Mouse (Mus musculus): ENCODE data around the gene Mfap5. TPM values are rescaled to one million over a fixed set of nuclear protein-coding genes. Genes with fewer than 3 reads are reported as not detected.
A peak's percentile ranks its signal among the peaks of the same experiment; 100 is the strongest.
"Not testable (repeated sequence)": the region's sequence is repeated elsewhere in the genome, so short reads cannot be mapped to it uniquely, and the experiment has no call there.

Gene Mfap5
- polyA plus RNA-seq, 1 experiment from 2014 or later, result 276 TPM

- Histone ChIP-seq H3K9ac (ENCODE audit: low read length) (no peak overlapping the region), H3K9me3 (ENCODE audit: control insufficient read depth, low read length) (no peaks in the 10 kb centered on the region), H3K4me3 (ENCODE audit: low read depth, low read length) (no peak overlapping the region), H3K27me3 (ENCODE audit: control insufficient read depth, insufficient read depth, low read length) (no peaks in the 10 kb centered on the region), H3K36me3 (ENCODE audit: control insufficient read depth, insufficient read depth, low read length) (no peaks in the 10 kb centered on the region), H3K27ac (replicated peaks) (no peak overlapping the region), H3K4me1 (replicated peaks; ENCODE audit: control insufficient read depth, insufficient read depth) (no peaks in the 10 kb centered on the region), H3K4me2 (replicated peaks; ENCODE audit: low read depth) (no peak overlapping the region)
- 50% methylated on average over 8 of the region's 8 CpGs for WGBS
- TF ChIP-seq EP300 (optimal IDR thresholded peaks at IDR 0.05) (no peak), CTCF (IDR thresholded peaks at IDR 0.05; ENCODE audit: low read depth) (no peak)
- DNase-seq (ENCODE audit: low spot score) (no peak), ATAC-seq (ENCODE audit: low FRiP score, low TSS enrichment) (peak; percentile 84)
Measured at GRCm38 (mm10) chr6:122570695-122571616, 65.3 kb downstream of the Mfap5 start.

DNA sequence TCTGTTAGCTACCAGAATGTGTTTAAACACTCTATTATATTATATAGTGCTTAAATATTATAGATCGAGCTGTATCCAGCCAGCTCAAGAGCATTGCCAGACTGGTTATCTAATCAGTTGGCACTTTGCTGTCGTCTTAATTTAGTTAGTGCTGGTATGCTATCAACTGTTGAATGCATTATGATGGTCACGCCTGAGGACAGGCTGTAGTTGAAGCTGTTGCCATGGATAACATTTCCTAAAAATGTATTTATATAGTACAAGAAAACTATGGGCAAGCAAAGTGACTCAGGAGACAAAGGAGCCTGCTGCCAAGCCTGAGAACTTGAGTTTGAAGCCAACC, 65.9 kb downstream of the Mfap5 start:
- no peaks in the 10 kb centered on the region for H3K36me3 ChIP-seq (ENCODE audit: control insufficient read depth, insufficient read depth, low read length)
- no peak for DNase-seq (ENCODE audit: low spot score)
- ATAC-seq (ENCODE audit: low FRiP score, low TSS enrichment), result no peak
- H3K4me3 ChIP-seq (ENCODE audit: low read depth, low read length), result no peak overlapping the region
- H3K9ac ChIP-seq (ENCODE audit: low read length), result no peak overlapping the region
- H3K27ac ChIP-seq (replicated peaks), result no peak overlapping the region
- WGBS, result 60% methylated on average over 3 of the region's 3 CpGs
- no peak overlapping the region for H3K4me2 ChIP-seq (replicated peaks; ENCODE audit: low read depth)
- H3K27me3 ChIP-seq (ENCODE audit: control insufficient read depth, insufficient read depth, low read length), result no peaks in the 10 kb centered on the region
- no peaks in the 10 kb centered on the region for H3K9me3 ChIP-seq (ENCODE audit: control insufficient read depth, low read length)
- no peak for TF ChIP-seq CTCF (IDR thresholded peaks at IDR 0.05; ENCODE audit: low read depth)
- no peak for TF ChIP-seq EP300 (optimal IDR thresholded peaks at IDR 0.05)
- H3K4me1 ChIP-seq (replicated peaks; ENCODE audit: control insufficient read depth, insufficient read depth), result no peaks in the 10 kb centered on the region

GRCm38 (mm10) chr6:122575037-122575436, 69.4 kb downstream of the Mfap5 start:
- H3K9ac ChIP-seq (ENCODE audit: low read length); H3K36me3 ChIP-seq (ENCODE audit: control insufficient read depth, insufficient read depth, low read length); H3K4me2 ChIP-seq (replicated peaks; ENCODE audit: low read depth); DNase-seq (ENCODE audit: low spot score); H3K27ac ChIP-seq (replicated peaks); ATAC-seq (ENCODE audit: low FRiP score, low TSS enrichment); H3K4me3 ChIP-seq (ENCODE audit: low read depth, low read length); H3K27me3 ChIP-seq (ENCODE audit: control insufficient read depth, insufficient read depth, low read length); H3K9me3 ChIP-seq (ENCODE audit: control insufficient read depth, low read length); H3K4me1 ChIP-seq (replicated peaks; ENCODE audit: control insufficient read depth, insufficient read depth): not testable (repeated sequence)
- WGBS, result 89% methylated on average over 1 of the region's 1 CpGs

DNA sequence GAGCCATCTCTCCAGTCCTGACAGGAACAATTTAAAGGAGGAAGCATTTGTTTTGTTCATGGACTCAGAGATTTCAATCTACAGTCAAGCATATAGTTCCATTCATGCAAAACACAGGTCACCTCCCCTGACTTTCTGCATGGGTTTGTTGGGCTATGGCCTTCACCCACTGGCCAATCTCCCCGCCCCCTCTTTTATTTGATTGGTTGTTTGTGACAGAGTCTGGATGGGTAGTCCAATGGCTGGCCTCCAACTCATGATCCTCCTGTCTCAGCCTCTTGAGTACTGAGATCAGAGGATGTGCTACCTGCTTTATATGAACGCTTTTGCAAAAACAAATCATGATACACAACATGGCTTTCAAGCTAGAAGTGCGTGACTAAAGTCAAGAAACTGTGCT, 71.4 kb downstream of the Mfap5 start:
- ATAC-seq (ENCODE audit: low FRiP score, low TSS enrichment) (no peak), DNase-seq (ENCODE audit: low spot score) (no peak)
- no peaks in the 10 kb centered on the region for H3K27me3 ChIP-seq (ENCODE audit: control insufficient read depth, insufficient read depth, low read length)
- no peak for TF ChIP-seq CTCF (IDR thresholded peaks at IDR 0.05; ENCODE audit: low read depth)
- no peak for TF ChIP-seq EP300 (optimal IDR thresholded peaks at IDR 0.05)
- H3K4me3 ChIP-seq (ENCODE audit: low read depth, low read length), result no peak overlapping the region
- H3K36me3 ChIP-seq (ENCODE audit: control insufficient read depth, insufficient read depth, low read length), result no peaks in the 10 kb centered on the region
- no peak overlapping the region for H3K4me2 ChIP-seq (replicated peaks; ENCODE audit: low read depth)
- 82% methylated on average over 3 of the region's 3 CpGs for WGBS
- no peaks in the 10 kb centered on the region for H3K9me3 ChIP-seq (ENCODE audit: control insufficient read depth, low read length)
- H3K4me1 ChIP-seq (replicated peaks; ENCODE audit: control insufficient read depth, insufficient read depth), result no peaks in the 10 kb centered on the region
- no peak overlapping the region for H3K9ac ChIP-seq (ENCODE audit: low read length)
- no peak overlapping the region for H3K27ac ChIP-seq (replicated peaks)

Other genes starting within 250 kb of the Mfap5 start
- gene Klrg1, start 223.0 kb upstream of the Mfap5 start, polyA plus RNA-seq (2015; fragmentation: Nextera tagmentation; extraction: Ambion mirVana), result 0.08 and 0.15 TPM in 2 replicates
- gene M6pr, start 197.1 kb upstream of the Mfap5 start, polyA plus RNA-seq (2015; fragmentation: Nextera tagmentation; extraction: Ambion mirVana), result 103 and 111 TPM in 2 replicates
- 5.3 and 6.1 TPM in 2 replicates for gene Phc1, start 165.3 kb upstream of the Mfap5 start, polyA plus RNA-seq (2015; fragmentation: Nextera tagmentation; extraction: Ambion mirVana)
- gene Rimklb, start 7.1 kb upstream of the Mfap5 start, polyA plus RNA-seq (2015; fragmentation: Nextera tagmentation; extraction: Ambion mirVana), result 1.7 and 2.4 TPM in 2 replicates
- gene Aicda, start 48.0 kb downstream of the Mfap5 start, polyA plus RNA-seq (2015; fragmentation: Nextera tagmentation; extraction: Ambion mirVana), result 0.04 TPM in 1 of 2 replicates, not detected in the other
- gene Apobec1, start 96.6 kb downstream of the Mfap5 start, polyA plus RNA-seq (2015; fragmentation: Nextera tagmentation; extraction: Ambion mirVana), result 7.3 and 7.8 TPM in 2 replicates
- gene Gdf3, start 104.2 kb downstream of the Mfap5 start, polyA plus RNA-seq (2015; fragmentation: Nextera tagmentation; extraction: Ambion mirVana), result not detected in 2 replicates
- gene Dppa3, start 120.6 kb downstream of the Mfap5 start, polyA plus RNA-seq (2015; fragmentation: Nextera tagmentation; extraction: Ambion mirVana), result not detected in 2 replicates
- 0.06 and 0.07 TPM in 2 replicates for gene Nanog, start 201.6 kb downstream of the Mfap5 start, polyA plus RNA-seq (2015; fragmentation: Nextera tagmentation; extraction: Ambion mirVana)

Measured in stomach, postnatal 0 days (tissue).